Mouse (Mus musculus) small intestine, adult 10 weeks (tissue): Measurements from ENCODE around the gene Gba. TPM values are rescaled to one million over a fixed set of nuclear protein-coding genes. Genes with fewer than 3 reads are reported as not detected.

Experiments
- polyA plus RNA-seq: library from polyadenylated mRNA; stranded (reverse); fragments of 350-450 nt; fragmentation: Illumina TruSeq; extraction: RNeasy Lipid Tissue Mini Kit (QIAGEN cat#74804); gene quantifications from one replicate; pipeline ENCODE4 v1.2.3, GENCODE M21; 2014; ENCODE audit warnings: low replicate concordance

Gba gene
- 6.2 TPM for polyA plus RNA-seq

GRCm38 (mm10) chr3:89202253-89203141 lies at the start of gene Gba:
Gene Gba, plus strand, starts transcription at chr3:89202928.

GRCm38 (mm10) chr3:89159616-89160344 lies 42.9 kb upstream of the Gba start, which contains the start of gene Hcn3:
Gene Hcn3, minus strand, starts transcription at chr3:89160196.

GRCm38 (mm10) chr3:89164506-89165267 lies 38.0 kb upstream of the Gba start, which contains the start of gene Clk2:
Gene Clk2, plus strand, starts transcription at chr3:89164795.

DNA sequence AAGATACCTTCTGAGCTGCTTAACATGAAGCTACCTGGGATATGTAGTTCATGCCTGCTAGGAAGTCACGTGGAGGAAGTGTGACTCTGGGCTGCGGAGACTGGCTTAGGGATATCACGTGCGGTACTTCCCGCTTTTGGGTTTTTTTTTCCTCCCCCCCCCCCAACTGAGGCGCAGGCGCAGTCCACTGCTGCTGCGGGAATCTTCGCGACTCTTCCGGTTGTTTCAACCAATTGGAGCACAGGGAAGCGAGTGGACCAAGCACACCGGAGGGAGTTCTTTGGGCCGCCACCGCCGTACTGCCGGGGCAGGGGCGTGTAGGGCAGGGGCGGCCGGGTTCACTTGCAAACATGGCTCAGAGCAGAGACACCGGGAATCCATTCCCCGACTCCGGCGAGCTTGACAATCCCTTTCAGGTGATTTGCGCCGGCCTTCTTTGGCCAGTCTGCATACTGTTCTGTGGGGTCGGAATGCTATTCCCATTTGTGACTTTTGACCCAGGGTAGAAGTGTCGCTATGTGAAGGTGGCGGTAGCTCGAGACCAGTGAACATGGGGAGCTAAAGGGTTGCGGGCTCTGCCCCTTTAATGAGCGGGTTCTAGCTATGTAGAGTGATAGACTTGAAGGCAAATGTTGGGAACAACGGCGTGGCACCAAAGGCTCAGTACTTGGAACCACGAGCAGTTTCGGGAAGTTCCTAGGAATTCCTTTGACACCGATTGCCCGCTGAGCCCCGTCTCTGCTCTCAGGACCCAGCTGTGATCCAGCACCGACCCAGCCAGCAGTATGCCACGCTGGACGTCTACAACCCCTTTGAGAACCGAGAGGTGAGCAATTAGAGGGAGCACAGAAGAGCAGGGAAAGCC lies 25.3 kb upstream of the Gba start, which contains the start of gene Scamp3:
TSS of gene Scamp3 (plus strand) at position 232 of the 865 bp plus-strand sequence.

DNA sequence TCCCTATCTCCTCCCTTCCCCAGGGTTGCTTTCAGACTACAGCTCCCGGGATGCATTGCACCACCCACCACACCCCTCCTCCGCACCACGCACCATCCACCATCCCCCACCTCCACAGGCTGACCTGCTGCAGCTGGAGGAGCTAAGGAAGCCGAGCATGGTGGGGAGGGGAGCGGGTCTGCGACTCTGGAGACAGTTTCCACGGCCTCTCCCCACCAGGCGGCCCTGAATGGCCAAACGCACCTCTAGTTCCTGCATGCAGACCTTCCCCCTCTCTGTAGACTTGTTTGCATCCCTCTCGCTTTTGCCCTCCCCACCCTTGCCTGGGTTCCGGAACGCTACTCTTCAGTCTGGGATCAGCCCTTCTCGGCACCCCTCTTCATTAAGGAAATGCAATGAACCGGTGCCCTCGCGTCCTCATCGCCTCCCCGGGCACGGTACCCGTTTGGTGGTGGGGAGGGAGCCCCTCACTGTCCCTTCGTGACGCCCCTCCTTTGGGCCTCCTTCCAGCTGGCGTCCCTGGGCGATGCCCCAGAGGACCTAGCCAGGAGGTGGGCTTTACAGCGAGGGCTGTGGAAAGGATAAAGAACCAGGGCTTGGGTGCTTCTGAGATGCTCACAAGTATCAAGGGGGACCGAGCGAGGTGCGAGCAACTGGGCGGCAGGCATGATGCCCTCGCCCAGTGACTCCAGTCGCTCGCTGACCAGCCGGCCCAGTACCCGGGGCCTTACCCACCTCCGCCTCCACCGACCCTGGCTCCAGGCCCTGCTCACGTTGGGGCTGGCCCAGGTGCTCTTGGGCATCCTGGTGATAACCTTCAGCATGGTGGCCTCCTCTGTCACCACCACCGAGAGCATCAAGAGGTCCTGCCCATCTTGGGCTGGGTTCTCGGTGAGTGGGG lies 19.4 kb upstream of the Gba start, which contains the start of gene Fam189b:
TSS of gene Fam189b (plus strand) at position 86 of the 901 bp plus-strand sequence.

DNA sequence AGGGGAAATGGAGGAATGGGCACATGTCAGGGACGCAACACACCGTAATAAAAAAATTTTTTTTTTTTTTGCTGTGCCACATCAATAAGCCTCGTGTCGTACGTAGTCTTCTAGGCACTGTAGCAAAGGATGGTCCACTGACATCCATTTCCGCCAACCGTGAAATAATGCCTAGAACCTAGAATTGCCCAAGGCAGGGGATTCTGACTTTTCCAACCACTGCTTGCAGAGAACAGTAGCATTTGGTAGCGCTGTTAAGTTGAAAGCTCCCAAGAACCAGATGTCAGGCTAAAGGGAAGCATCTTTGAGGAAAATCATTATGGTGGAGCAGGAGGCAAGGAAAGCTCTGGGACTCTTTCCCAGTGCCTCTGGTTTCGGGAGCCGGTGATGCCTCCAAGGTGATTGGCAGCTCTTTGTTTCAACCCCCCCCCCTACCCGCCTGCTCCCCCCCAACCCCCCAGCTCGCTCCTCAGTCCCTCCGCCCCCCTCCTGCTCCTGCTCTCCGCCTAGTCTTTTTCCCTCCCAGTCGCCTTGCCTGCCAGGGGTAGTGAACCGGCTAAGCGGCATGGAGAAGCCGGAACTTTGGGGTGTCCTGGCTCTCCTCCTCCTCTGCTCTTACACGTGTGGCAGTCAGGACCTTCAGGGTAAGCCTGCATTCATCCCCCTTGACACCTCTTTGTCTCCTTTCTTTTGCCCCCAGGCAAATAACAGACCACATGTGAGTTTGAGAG lies 12.1 kb downstream of the Gba start, which contains the start of gene Thbs3:
TSS of gene Thbs3 (plus strand) at position 500 of the 731 bp plus-strand sequence.

GRCm38 (mm10) chr3:89226900-89227299 lies 24.2 kb downstream of the Gba start, which contains the start of gene Mtx1:
Gene Mtx1, minus strand, starts transcription at chr3:89227088.

GRCm38 (mm10) chr3:89228836-89229235 lies 26.1 kb downstream of the Gba start, which contains the start of gene Muc1:
Gene Muc1, plus strand, starts transcription at chr3:89229057.

GRCm38 (mm10) chr3:89245688-89246171 lies 43.0 kb downstream of the Gba start, which contains the start of gene Krtcap2:
Gene Krtcap2, plus strand, starts transcription at chr3:89245966.

DNA sequence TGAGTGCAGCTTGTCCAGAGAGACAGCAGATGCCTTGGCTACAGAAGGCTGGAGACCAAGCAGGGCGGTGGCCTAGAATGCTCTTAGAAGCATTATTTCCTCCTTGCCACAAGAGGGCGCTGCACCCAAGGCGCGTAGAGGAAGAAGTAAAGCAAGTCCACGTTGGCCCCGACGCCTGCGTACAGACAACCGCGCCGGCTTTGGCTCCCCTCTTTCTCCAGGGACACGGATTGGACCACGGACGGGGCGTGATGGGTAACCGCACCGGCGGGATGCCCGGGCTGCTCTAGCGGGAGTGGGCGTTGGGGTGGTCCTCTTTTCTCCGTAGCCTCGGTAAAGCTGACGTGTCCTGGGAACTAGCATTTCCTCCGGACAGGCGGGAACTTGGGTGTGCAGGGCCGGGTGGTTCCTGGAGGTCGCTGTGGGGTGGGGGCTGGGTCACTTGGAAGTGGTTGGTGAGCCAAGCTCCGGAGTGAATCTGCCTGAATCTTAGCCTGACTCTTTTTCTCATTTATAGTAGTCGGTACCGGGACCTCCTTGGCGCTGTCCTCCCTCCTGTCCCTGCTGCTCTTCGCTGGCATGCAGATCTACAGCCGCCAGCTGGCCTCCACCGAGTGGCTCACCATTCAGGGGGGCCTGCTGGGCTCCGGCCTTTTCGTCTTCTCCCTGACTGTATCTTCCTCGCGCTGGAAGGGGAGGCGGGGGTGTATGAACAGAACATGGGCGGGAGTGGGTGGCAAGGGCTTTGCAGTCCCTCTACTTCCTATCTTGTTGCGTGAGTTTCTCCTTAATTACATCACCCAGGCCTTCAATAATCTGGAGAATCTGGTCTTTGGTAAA lies 43.8 kb downstream of the Gba start, which contains the start of gene Trim46:
TSS of gene Trim46 (minus strand) at position 49 of the 840 bp plus-strand sequence.

Other genes starting within 250 kb of the Gba start
- 11.3 TPM for gene Rusc1, start 109.6 kb upstream of the Gba start, polyA plus RNA-seq
- not detected for gene Gm43738, start 101.8 kb upstream of the Gba start, polyA plus RNA-seq
- gene Fdps, start 101.0 kb upstream of the Gba start, polyA plus RNA-seq: 3.0 TPM
- gene Pklr, start 66.8 kb upstream of the Gba start, polyA plus RNA-seq: 83.2 TPM
- gene Hcn3, start 42.7 kb upstream of the Gba start, polyA plus RNA-seq: not detected
- gene Clk2, start 38.1 kb upstream of the Gba start, polyA plus RNA-seq: 11.5 TPM
- gene Scamp3, start 25.5 kb upstream of the Gba start, polyA plus RNA-seq: 8.1 TPM
- not detected for gene Fam189b, start 19.8 kb upstream of the Gba start, polyA plus RNA-seq
- not detected for gene Thbs3, start 12.3 kb downstream of the Gba start, polyA plus RNA-seq
- gene Mtx1, start 24.2 kb downstream of the Gba start, polyA plus RNA-seq: 19.8 TPM
- 1.3 TPM for gene Muc1, start 26.1 kb downstream of the Gba start, polyA plus RNA-seq
- 14.1 TPM for gene Krtcap2, start 43.0 kb downstream of the Gba start, polyA plus RNA-seq
- not detected for gene Trim46, start 43.4 kb downstream of the Gba start, polyA plus RNA-seq
- gene Dpm3, start 56.4 kb downstream of the Gba start, polyA plus RNA-seq: not detected
- gene Slc50a1, start 67.6 kb downstream of the Gba start, polyA plus RNA-seq: 11.5 TPM
- 8.7 TPM for gene Efna1, start 78.2 kb downstream of the Gba start, polyA plus RNA-seq
- 0.22 TPM for gene Efna3, start 120.0 kb downstream of the Gba start, polyA plus RNA-seq
- not detected for gene Efna4, start 135.1 kb downstream of the Gba start, polyA plus RNA-seq
- 1.6 TPM for gene Adam15, start 147.1 kb downstream of the Gba start, polyA plus RNA-seq
- not detected for gene Dcst2, start 159.0 kb downstream of the Gba start, polyA plus RNA-seq
- 1.6 TPM for gene Dcst1, start 162.3 kb downstream of the Gba start, polyA plus RNA-seq
- 5.2 TPM for gene Zbtb7b, start 191.8 kb downstream of the Gba start, polyA plus RNA-seq
- gene Lenep, start 199.9 kb downstream of the Gba start, polyA plus RNA-seq: 2.0 TPM
- gene Flad1, start 208.9 kb downstream of the Gba start, polyA plus RNA-seq: 0.59 TPM
- 5.6 TPM for gene Cks1b, start 215.5 kb downstream of the Gba start, polyA plus RNA-seq
- 23.1 TPM for gene Shc1, start 215.5 kb downstream of the Gba start, polyA plus RNA-seq
- 5.2 TPM for gene Pygo2, start 227.3 kb downstream of the Gba start, polyA plus RNA-seq
- gene Pbxip1, start 233.8 kb downstream of the Gba start, polyA plus RNA-seq: 9.0 TPM